Mouse (Mus musculus) olfactory bulb, adult 2 months (tissue): ENCODE measurements around the gene Pigl.

Source experiments
- CTCF ChIP-seq: fragments of 200-500 bp; IDR thresholded peaks from 2 replicates; pipeline ENCODE4 v1.5.1; 2012; ENCODE audit warnings: low read depth, mild to moderate bottlenecking, low read length, moderate library complexity; ENCODE audit not compliant: insufficient read depth
- POLR2A ChIP-seq: fragments of 200-500 bp; IDR thresholded peaks from 2 replicates; pipeline ENCODE4 v1.6.1; 2012; ENCODE audit warnings: mild to moderate bottlenecking, low read depth, low read length, moderate library complexity; ENCODE audit not compliant: insufficient read depth

DNA sequence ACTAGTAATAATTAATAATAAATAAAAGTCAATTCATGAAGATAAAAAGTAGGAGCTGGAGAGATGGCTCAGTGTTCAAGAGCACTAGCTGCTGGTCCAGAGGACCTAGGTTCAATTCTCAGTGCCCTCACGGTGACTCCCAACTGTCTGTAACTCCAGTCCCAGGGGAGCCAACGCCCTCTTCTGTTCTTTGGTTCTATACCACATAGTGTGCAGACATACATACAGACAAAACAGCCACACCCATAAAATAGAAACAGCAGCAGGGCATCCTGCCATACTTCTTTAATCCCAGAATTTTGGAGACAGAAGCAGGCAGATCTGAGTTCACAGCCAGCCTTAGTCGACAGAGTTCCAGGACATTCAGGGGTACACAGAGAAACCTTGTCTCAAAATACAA is 85.7 kb downstream of the Pigl start:
- TF ChIP-seq CTCF (no peak), POLR2A (no peak)
